Mouse (Mus musculus) WW6 (cell line): ENCODE measurements around the gene Zdhhc4.

Experiments used
- DNase-seq: peaks from one replicate; pipeline ENCODE4 v3.0.0-alpha.2; 2013; ENCODE audit warnings: low read depth, low spot score

The Zdhhc4 gene

DNA sequence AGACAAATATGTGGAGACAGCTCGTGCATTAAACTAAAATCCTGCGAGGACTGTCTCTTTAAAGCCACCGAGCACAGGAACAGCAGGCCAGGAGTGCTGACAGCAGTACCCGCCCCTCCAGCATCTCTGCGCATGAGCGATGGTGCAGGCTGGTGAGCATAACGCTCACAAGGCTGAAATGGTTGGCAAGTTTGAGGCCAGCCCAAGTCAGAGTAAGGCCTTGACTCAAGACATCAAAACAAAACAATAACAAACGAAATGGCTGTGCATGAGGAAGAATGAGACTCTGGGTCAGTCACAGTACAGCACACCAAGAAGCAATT, 11.8 kb downstream of the Zdhhc4 start:
- no peak for DNase-seq

- DNase-seq = no peak
Measured at GRCm38 (mm10) chr5:143316605-143317287, 12.3 kb downstream of the Zdhhc4 start.

- no peak for DNase-seq
Measured at GRCm38 (mm10) chr5:143315514-143315888, 13.6 kb downstream of the Zdhhc4 start.

GRCm38 (mm10) chr5:143314730-143315513, 14.1 kb downstream of the Zdhhc4 start, which contains the start of gene E130309D02Rik:
TSS of gene E130309D02Rik (minus strand) at chr5:143315360.
- DNase-seq = peak; percentile 54

- no peak for DNase-seq
Measured at GRCm38 (mm10) chr5:143314183-143314729, 14.8 kb downstream of the Zdhhc4 start.

- DNase-seq = peak; percentile 80
Measured at GRCm38 (mm10) chr5:143311886-143312285, 17.2 kb downstream of the Zdhhc4 start.

GRCm38 (mm10) chr5:143309916-143310315, 19.1 kb downstream of the Zdhhc4 start:
- DNase-seq = no peak

DNA sequence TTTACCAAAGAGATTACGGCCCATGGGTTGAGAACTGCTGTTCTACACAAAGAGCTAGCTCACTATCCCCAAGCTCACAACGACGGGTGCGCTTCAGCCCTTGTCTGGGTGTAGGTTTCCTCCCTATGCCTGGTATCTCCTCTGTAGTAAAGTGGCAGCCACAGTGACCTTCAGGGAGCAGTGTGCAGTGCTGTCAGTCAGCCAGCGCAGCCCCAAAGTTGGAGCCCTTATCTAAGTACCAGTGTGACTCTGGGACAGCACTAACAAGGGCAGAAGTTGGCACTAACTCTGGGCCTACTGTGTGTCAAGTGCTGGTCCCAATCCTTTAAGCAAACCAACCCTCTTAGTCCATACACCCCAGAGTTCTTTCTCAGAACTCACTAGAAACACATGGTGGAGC, 20.2 kb downstream of the Zdhhc4 start:
- DNase-seq = no peak

DNA sequence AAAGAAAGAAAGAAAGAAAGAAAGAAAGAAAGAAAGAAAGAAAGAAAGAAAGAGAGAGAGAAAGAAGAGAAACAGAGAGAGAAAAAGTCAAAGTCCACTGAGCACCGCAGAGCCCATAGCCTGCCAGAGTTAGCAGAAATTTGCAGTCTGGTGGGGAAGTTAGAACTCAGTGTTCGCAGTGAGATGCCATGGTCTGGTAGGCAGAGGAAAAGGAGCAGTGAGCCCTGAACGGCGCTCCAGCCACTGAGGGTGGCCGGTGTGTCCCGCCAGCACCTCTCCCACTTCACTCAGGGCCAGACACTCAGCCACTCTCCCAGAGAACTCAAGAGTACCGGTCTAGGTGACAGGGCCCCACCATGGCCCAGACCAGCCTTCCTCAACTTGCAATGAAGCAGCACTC, 24.8 kb downstream of the Zdhhc4 start:
- DNase-seq = no peak

DNA sequence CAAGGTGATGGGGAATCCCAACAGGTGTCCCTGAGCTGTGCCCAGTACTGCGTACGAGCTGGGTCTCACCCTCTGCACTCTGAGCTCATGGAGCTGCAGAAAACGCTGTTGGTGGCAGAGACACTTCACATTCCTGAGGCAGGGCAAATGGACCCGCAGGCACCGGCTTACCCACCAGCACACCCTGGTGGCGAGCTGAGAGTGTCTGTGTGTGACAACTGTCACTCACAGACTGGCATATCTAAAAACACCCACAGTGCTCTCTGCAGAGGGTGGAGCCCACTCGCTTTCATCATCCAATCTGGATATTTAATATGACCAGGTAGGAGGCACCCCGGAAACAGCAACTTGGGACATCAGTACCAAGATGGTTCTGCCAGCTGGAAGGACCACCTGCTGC, 27.8 kb downstream of the Zdhhc4 start:
- no peak for DNase-seq

DNA sequence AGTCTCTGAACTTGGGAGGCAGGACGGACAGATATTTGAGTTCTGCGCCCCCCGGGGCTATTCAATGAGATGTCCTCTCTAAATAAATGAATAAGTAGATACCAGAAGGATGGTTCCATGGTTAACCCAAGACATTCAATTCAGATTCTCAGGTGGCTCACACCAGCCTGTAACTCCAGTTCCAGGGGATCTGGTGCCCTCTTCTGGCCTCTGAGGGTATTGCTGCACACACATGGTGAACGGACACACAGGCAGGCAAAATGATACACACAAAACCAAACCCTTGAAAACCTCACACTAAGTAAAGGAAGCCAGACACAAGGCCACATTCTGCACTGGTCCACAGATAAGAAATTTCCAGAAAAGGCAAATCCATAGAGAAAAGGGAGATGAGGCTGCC, 29.4 kb downstream of the Zdhhc4 start:
- DNase-seq = no peak

- DNase-seq = no peak
Measured at GRCm38 (mm10) chr5:143298391-143298790, 30.7 kb downstream of the Zdhhc4 start.

DNA sequence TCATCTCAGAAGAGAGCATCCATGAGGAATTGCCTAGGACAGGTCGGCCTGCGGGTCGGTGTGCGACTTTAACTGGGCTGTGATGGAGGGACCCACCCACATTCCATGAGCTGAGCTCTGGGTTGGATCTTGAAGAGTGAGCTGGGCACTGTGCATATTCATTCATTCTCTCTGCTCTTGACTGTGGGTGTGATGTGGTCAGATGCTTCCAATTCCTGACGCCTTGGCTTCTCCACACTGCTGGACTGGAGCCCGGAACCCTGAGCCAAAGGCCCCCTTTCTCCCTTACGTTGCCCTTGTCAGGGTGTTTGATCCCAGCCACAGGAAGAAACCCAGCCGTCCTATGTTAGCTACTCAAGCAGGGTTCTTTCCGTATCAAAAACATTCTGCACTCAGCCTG, 31.1 kb downstream of the Zdhhc4 start:
- no peak for DNase-seq

DNA sequence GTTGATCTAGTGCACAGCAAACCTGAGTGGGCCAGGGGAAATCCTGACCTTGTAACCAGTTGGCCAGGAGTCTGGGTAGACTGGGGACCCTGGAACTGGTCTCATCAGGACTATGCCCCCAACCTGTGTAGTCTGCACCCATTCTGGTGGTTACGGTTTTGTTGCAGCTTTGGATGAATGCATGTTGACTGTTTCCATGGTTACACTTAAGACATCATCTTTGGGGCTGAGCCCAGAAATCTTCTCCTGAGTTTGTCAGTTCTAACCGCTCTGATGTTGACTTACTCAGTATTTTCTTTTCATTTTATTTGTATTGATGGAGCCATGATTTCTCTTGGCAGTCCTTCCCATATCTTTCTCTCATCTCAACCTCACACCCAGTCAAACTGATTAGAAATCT, 33.7 kb downstream of the Zdhhc4 start:
- no peak for DNase-seq

DNA sequence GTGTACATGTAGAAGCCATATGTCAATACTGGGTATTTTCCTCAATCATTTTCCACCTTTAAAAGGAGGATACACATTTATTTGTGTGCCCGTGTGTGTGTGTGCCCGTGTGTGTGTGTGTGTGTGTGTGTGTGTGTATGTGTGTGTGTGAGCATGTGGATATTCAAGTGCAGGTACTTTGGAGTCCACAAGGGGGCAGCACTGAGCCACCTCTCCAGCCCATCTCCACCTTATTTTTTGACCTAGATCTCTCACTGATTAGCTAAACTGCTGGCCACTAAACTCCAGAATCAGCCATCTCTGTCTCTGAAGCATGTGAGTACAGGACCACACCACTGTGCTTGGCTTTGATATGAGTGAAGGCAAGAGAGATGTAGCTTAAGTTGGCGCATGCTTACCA, 34.2 kb downstream of the Zdhhc4 start:
- DNase-seq = no peak

DNA sequence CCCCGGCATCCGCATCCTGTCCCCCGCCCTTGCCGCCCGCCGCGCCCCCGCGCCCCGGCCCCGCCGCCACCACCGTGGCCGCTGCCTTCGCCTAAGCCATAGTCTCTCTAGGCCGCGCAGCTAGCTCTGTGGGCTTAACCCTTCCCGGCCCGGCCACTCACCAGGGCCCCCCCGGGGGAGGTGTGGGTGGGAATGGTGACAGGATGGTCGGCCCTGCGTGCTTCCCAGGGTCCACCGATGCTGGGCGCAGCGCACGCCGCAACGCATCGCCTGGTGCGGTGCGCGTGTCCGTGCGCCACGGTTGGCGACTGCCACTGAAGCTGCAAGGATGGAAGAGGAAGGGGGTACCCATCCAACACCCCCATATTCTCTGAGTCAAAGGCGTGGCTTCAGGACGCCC, 35.7 kb downstream of the Zdhhc4 start, which contains the start of gene Zfp853:
Gene Zfp853 (minus strand): TSS at position 220 of the 400 bp plus-strand sequence.
- DNase-seq = no peak

DNA sequence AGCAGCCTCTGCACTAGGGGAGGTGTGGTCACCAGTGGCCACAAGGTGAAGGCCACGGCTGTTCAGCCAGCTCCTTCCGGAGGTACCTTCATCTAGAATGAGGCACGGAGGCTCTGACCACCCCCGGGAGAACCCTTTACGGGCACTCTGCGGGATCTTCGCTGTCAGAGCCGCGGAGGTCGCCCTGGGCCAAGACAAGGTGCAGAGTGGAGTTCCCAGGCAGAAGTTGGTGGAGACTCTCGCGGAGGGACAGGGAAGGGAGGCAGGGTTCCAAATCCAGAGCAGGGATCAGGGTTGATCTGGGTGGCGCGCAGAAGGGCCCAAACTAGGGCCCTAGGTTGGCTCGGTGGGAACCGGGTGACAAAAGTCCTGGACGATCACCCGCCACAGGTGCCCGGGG, 36.2 kb downstream of the Zdhhc4 start:
- DNase-seq = no peak

DNA sequence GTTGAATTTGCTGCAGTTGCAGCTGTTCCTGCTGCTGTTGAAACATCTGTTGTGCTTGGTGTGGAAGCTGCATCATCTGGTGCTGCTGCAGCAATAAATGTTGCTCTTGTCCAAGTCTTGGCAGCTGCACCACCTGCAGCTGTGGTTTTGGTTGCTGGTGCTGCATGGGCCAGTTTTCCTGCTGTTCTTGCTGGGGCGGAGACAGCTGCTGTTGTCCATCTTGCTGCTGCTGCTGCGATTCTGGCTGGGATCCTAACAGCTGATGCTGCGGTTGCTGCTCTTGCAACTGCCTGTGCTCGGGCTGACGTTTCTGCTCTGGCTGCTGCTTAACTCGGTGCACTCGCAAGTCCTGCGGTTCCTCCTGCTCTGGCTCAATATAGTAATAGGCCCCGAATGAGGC, 39.8 kb downstream of the Zdhhc4 start:
- DNase-seq = no peak

DNA sequence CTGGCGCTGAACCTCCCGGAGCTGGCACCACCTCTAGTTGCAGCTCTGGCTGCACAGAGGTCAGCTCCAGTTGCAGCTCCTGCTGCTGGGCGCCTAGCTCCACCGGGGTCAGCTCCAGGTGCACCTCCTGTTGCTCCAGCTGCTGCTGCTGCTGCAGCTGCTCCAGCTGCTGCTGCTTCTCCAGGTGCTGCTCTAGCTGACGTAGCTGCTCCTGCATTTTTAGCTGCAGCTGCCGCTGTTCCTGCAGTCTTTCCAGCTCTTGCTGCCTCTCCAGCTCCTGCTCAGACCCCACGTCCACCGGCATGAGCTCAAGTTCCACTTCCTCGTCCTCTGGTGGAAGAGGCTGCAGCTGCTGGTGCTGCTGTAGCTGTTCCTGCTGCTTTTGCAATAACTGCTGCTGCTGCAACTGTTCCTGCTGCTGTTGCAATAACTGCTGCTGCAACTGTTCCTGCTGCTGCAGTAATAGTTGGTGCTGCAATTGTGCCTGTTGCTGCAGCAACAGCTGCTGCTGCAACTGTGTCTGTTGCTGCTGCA, 40.6 kb downstream of the Zdhhc4 start:
- DNase-seq = no peak

GRCm38 (mm10) chr5:143287774-143288328, 41.2 kb downstream of the Zdhhc4 start:
- no peak for DNase-seq

GRCm38 (mm10) chr5:143284762-143285161, 44.3 kb downstream of the Zdhhc4 start:
- no peak for DNase-seq

DNA sequence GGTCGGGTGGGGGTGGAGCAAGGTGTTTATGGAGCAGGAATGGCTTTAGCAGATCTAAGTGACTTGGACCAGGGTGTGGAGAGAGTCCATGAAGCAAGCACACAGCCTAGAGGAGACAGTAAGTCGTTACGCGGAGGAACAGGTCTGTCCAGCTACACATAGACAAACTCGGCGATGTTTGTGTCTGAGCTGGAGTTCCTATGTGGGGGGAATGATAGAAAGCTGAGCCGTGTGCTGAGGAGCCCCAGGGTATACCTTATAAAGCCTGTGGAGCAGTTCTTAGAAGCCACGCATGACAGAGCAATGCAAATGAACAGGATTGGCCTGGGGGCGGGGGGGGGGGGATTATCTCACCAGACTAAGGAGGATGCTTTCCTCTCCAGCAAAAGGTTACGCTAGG, 49.8 kb downstream of the Zdhhc4 start:
- DNase-seq = no peak
